Mouse (Mus musculus): Measurements from ENCODE around the gene Mrpl45. TPM values are rescaled to one million over a fixed set of nuclear protein-coding genes. Genes with fewer than 3 reads are reported as not detected.

Gene Mrpl45
- polyA plus RNA-seq (2014; fragmentation: Illumina TruSeq; extraction: RNeasy Lipid Tissue Mini Kit (QIAGEN cat#74804); ENCODE audit: low replicate concordance) = 22.3 TPM

DNA sequence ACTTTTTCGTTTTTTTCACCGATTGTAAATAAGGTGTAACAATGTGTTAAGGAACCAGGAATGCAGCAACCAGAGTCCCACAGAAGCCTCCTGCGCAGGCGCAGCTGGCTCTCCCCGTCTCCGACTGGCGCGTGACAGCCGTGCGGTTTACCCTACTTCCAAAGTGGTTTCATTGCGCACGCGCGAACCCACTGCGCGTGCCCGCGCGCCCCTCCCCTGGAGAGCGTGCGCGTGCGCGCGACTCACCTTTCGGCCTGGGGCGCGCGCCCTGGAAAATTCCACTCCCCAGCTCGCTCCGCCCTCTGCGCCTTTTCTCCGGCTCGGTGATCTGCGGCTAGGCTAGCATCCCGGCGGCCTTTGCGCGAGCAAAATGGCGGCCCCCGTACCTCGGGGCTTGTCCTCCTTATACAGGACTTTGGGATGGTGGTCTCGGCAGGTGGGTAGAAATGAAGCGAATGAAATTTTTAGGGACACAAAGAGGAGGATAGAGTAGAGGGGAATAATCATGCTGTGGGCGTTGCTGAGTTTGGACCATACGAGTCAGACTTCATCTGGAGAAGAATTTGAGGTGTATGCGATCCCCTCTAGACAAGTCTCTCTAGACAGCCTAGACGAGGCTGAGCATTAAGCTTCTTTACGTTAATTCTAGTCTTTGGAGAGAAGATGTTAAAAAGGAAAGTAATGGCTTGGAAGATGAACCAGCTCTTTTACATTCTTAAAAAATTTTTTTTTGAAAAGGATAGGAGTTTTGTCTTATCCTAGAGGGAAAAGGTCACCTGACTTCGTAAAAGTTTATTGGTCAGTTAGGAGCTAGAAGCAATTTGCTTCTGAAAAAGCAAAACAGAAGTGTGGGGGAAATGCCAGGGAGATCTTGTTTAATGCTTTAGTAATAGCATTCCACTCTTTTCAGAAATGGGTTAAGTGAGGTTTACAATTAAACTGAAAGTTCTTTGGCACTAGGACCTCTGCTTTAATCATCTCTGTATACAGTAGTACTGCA is at the start of gene Mrpl45:
Gene Mrpl45, plus strand, starts transcription at position 213 of the 1,000 bp plus-strand sequence.

DNA sequence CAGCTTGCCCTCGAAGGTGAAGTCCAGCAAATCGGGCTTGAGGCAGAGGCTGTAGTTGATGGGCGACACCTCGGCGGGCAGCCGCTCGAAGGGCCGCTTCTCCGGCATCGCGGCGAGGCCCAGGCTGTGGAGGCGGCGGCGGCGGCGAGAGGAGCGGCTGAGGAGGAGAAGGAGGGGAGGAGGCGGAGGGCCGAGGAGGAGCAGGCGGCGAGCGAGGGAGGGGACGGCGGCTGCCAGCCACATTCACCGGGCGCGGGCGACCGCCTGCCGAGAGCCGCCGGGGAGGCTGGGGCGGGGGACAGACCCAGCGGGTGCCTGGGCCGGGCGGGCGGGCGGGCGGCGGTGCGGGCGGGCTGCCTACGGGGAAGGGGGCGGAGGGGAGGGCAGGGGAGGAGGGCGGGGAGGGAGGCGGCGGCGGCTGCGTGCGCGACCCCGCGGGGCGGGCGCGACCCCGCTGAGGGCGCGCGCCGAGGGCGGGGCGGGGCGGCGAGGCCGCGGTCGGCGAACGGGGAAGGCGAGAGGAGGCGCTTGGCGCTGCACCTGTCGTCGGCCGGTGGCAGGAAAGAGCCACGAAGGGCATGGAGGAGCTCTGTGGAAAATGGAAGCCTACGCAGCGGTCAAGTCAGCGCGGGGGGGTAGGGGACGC is 35.2 kb upstream of the Mrpl45 start, which contains the start of gene Npepps:
Gene Npepps, minus strand, starts transcription at position 423 of the 646 bp plus-strand sequence.

DNA sequence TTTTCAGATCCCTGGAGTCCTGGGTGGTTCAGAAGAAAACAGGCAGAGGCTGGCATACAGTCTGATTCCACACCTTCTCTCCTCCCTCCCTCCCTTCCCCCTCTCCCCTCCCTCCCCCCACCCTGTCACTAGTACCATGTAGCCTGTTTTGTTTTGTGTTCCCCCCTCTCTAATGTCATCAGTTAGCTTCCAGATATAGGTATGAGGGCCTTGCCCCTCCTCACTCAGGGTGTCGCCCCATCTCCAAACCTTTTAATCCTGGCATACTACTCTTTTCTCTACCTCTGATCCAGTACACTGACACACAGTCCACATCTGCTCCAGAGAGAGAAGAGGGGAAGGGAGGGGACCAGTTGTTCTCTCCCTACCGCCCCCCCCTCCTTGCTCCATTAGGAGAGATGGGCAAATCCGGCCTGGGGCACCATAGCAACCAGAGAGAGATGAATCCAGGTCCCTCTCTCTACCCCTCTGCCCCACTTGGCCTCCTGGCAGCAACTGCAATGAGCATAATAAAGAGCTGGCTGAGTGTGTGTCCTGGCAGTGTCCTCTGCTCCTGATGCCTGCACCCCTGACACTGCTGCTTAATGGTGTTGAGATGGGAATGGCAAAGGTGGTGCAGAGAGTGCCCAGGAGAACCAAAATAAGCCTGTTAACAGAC is 36.6 kb downstream of the Mrpl45 start, which contains the start of gene Gpr179:
Gene Gpr179, minus strand, starts transcription at position 51 of the 658 bp plus-strand sequence.

DNA sequence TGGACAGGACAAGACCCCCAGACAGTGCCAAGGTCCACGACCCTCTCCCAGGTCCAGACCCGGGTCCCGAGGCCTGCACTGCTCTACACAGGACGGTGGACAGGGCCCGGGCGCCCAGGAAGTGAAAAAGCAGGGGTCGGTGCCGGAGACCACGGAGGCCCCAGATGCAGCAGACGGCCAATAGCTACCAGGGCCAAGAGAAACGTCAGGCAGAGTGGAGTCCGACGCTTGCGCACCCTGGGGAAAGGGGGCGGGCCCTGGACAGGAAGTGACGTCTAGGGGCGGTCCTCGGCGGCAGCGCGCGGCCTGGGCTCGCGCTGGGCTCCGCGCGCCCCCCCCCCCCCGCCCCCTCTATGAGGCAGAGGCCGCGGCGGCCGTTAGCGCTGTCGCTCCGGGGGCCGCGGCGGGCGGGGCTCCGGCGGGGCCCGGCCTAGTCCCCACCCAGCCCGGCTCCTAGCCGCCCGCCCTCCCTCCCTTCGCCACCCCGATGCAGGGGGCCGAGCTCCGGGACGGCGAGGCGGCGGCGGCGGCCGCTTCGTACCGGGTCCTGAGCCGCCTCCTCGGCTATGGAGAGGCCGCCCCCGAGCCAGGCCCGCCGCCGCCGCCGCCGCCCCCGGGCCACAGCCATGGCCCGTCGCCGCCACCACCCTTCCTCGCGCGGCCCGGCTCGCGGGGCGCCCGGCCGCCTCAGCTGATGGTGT is 46.6 kb downstream of the Mrpl45 start, which contains the start of gene Socs7:
Gene Socs7, plus strand, starts transcription at position 604 of the 701 bp plus-strand sequence.

Other genes starting within 250 kb of the Mrpl45 start
- not detected for gene Tbx21, start 200.4 kb upstream of the Mrpl45 start, polyA plus RNA-seq (2014; fragmentation: Illumina TruSeq; extraction: RNeasy Lipid Tissue Mini Kit (QIAGEN cat#74804); ENCODE audit: low replicate concordance)
- gene Tbkbp1, start 164.2 kb upstream of the Mrpl45 start, polyA plus RNA-seq (2014; fragmentation: Illumina TruSeq; extraction: RNeasy Lipid Tissue Mini Kit (QIAGEN cat#74804); ENCODE audit: low replicate concordance) = not detected
- gene Kpnb1, start 127.8 kb upstream of the Mrpl45 start, polyA plus RNA-seq (2014; fragmentation: Illumina TruSeq; extraction: RNeasy Lipid Tissue Mini Kit (QIAGEN cat#74804); ENCODE audit: low replicate concordance) = 82.0 TPM
- 143 TPM for gene Npepps, start 35.1 kb upstream of the Mrpl45 start, polyA plus RNA-seq (2014; fragmentation: Illumina TruSeq; extraction: RNeasy Lipid Tissue Mini Kit (QIAGEN cat#74804); ENCODE audit: low replicate concordance)
- gene Gpr179, start 36.4 kb downstream of the Mrpl45 start, polyA plus RNA-seq (2014; fragmentation: Illumina TruSeq; extraction: RNeasy Lipid Tissue Mini Kit (QIAGEN cat#74804); ENCODE audit: low replicate concordance) = not detected
- 4.2 TPM for gene Socs7, start 46.8 kb downstream of the Mrpl45 start, polyA plus RNA-seq (2014; fragmentation: Illumina TruSeq; extraction: RNeasy Lipid Tissue Mini Kit (QIAGEN cat#74804); ENCODE audit: low replicate concordance)
- gene Arhgap23, start 99.8 kb downstream of the Mrpl45 start, polyA plus RNA-seq (2014; fragmentation: Illumina TruSeq; extraction: RNeasy Lipid Tissue Mini Kit (QIAGEN cat#74804); ENCODE audit: low replicate concordance) = 1.4 TPM
- gene 4933428G20Rik, start 184.6 kb downstream of the Mrpl45 start, polyA plus RNA-seq (2014; fragmentation: Illumina TruSeq; extraction: RNeasy Lipid Tissue Mini Kit (QIAGEN cat#74804); ENCODE audit: low replicate concordance) = not detected

Data from small intestine, adult 10 weeks (tissue).